Mouse (Mus musculus) forebrain, embryonic 14.5 days (tissue): ENCODE measurements around the gene Pdzd3. TPM values are rescaled to one million over a fixed set of nuclear protein-coding genes. Genes with fewer than 3 reads are reported as not detected.
"Not testable (repeated sequence)": the region's sequence is repeated elsewhere in the genome, so short reads cannot be mapped to it uniquely, and the experiment has no call there.

ENCODE experiments used
- ATAC-seq: fragments of 200-750 bp; cut with Nextera tagmentation; 2 replicates; pipeline ENCODE4 v1.8.0; 2017; ENCODE audit warnings: mild to moderate bottlenecking, moderate library complexity
- DNase-seq: peaks from one replicate; pipeline ENCODE4 v3.0.0-alpha.2; 2015; ENCODE audit warnings: low spot score
- H3K27ac ChIP-seq: fragments of 300-500 bp; sonication (generic); 2 replicates; pipeline ENCODE4 v1.5.1; 2014; ENCODE audit warnings: low read depth, mild to moderate bottlenecking, control low read depth, low read length, moderate library complexity
- H3K27me3 ChIP-seq: fragments of 300-500 bp; sonication (generic); replicated peaks from 2 replicates; pipeline ENCODE4 v1.6.1; 2014; ENCODE audit warnings: low read length, control low read depth, mixed read lengths; ENCODE audit not compliant: control insufficient read depth, insufficient read depth
- H3K36me3 ChIP-seq: fragments of 300-500 bp; sonication (generic); 2 replicates; pipeline ENCODE4 v1.6.1; 2014; ENCODE audit warnings: low read length, control low read depth; ENCODE audit not compliant: control insufficient read depth, insufficient read depth
- H3K4me1 ChIP-seq: fragments of 300-500 bp; sonication (generic); 2 replicates; pipeline ENCODE4 v1.6.1; 2014; ENCODE audit warnings: antibody characterized with exemption, low read length, control low read depth; ENCODE audit not compliant: control insufficient read depth, insufficient read depth
- H3K4me2 ChIP-seq: fragments of 300-500 bp; sonication (generic); 2 replicates; pipeline ENCODE4 v1.6.1; 2014; ENCODE audit warnings: mild to moderate bottlenecking, control low read depth, low read length
- H3K4me3 ChIP-seq: fragments of 300-500 bp; sonication (generic); 2 replicates; pipeline ENCODE4 v1.5.1; 2014; ENCODE audit warnings: low read depth, low read length, control low read depth
- H3K9ac ChIP-seq: fragments of 300-500 bp; sonication (generic); 2 replicates; pipeline ENCODE4 v1.6.1; 2014; ENCODE audit warnings: mild to moderate bottlenecking, low read length, control low read depth, moderate library complexity
- H3K9me3 ChIP-seq: fragments of 300-500 bp; sonication (generic); replicated peaks from 2 replicates; pipeline ENCODE4 v1.6.1; 2016; ENCODE audit warnings: low read length, control low read depth, mixed read lengths; ENCODE audit not compliant: control insufficient read depth
- WGBS: fragments of 180-500 bp; shearing (Covaris S2); extraction: QIAGEN DNeasy Blood & Tissue Kit; methylation state at CpG from one replicate; pipeline ENCODE4 v1.1.7; 2014; 5-methylcytosine and 5-hydroxymethylcytosine counted together
- polyA plus RNA-seq: library from polyadenylated mRNA; unstranded; fragments of >200 nt; fragmentation: Nextera tagmentation; extraction: Ambion mirVana; gene quantifications from 2 replicates; pipeline ENCODE4 v1.2.1, GENCODE M21; 2014

The Pdzd3 gene
- 0.32 and 0.52 TPM in 2 replicates for polyA plus RNA-seq

DNA sequence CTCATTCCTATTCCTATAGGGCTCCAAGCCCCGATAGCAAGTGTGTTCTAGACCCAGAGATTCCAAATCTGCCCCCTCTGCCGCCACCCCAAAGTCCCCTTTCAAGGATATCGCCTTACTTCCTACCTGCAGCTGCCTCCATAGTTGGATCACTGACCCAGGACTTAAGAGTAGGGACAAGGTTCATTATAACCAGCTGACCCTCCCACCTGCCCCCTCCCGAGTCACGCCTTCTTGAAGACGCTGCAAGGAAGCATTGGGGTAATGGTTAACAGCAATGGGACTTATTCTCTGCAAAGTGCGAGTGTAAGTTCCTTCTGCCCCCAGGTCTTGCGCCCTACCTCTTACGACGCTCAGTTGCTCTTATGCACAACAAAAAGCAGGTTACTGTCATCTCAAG lies at the start of gene Pdzd3:
TSS of gene Pdzd3 (minus strand) at position 158 of the 400 bp plus-strand sequence.
- Histone ChIP-seq H3K4me3 (no peak within 1 kb of the TSS), H3K27ac (no peak within 1 kb of the TSS), H3K27me3 (no peaks in the 10 kb centered on the region), H3K36me3 (no peaks in the 10 kb centered on the region), H3K9me3 (no peaks in the 10 kb centered on the region), H3K4me2 (no peak within 1 kb of the TSS), H3K9ac (no peak within 1 kb of the TSS), H3K4me1 (peaks cover 28% of the 10 kb centered on the region)
- WGBS, result 91% methylated on average over 10 of the region's 10 CpGs
- ATAC-seq (no peak), DNase-seq (no peak)

DNA sequence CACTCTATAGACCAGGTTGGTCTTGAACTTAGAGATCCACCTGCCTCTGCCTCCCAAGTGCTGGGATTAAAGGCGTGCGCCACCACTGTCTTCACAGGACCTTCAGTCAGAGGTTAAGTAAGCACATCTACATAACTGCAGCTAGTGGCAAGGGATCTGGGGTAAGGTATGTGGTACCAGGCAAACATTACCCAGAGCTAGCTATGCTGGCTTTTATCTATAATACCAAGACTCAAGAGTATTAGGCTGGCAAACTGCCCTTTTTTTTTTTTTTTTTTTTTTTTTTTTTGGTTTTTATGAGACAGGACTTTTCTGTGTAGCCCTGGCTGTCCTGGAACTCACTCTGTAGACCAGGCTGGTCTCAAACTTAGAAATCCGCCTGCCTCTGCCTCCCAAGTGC lies 48.7 kb upstream of the Pdzd3 start:
- DNase-seq, ATAC-seq, H3K4me2 ChIP-seq, H3K4me3 ChIP-seq, H3K9me3 ChIP-seq, H3K27me3 ChIP-seq, H3K9ac ChIP-seq, H3K4me1 ChIP-seq, H3K27ac ChIP-seq: not testable (repeated sequence)
- peaks cover 74% of the 10 kb centered on the region for H3K36me3 ChIP-seq
- 95% methylated on average over 3 of the region's 3 CpGs for WGBS

DNA sequence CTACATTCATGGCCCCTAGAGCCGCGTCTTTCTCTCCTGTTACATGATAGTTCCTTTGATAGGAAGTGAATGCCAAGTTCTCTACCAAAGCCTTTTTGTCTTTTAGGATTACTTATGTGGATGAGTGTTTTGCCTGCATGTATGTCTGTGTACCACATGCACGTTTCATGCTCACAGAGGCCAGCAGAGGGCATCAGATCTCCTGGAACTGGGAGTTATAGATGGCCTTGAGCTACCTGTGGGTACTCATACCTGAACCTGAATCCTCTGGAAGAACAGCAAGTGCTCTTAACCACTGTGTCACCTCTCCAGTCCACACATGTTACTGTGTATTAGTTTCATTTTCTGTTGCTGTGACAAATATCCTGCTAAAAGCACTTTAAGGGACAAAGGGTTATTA lies 41.2 kb upstream of the Pdzd3 start:
- 67% methylated on average over 3 of the region's 3 CpGs for whole genome bisulfite sequencing

DNA sequence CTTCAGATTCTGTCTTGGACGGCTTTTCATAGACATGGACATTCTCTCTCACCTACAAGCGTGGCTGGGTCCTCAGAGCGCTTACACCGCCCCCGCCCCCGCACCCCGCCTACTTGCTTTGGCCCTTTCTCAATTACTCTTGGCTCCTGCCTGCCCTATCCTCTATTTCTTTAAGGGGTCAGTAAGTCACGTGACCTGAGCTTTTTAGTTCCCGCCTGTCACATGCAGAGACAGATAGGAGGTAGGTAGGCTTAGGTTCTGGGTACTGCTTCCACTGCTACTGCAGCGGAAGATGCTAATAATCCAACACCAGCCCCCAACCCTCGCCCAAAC lies 37.7 kb upstream of the Pdzd3 start:
- ATAC-seq, result no peak
- DNase-seq, result peak; percentile 16
- H3K9ac ChIP-seq, result peak overlapping the region; percentile 96; the same call in 1 of the 2 replicates
- peaks cover 17% of the 10 kb centered on the region for H3K4me1 ChIP-seq
- no peaks in the 10 kb centered on the region for H3K27me3 ChIP-seq
- peaks cover 24% of the 10 kb centered on the region for H3K36me3 ChIP-seq
- H3K9me3 ChIP-seq, result no peaks in the 10 kb centered on the region
- 6% methylated on average over 11 of the region's 11 CpGs for WGBS
- peak overlapping the region; percentile 94 for H3K4me2 ChIP-seq
- H3K27ac ChIP-seq, result no peak overlapping the region
- peak overlapping the region; percentile 84 for H3K4me3 ChIP-seq

More for the DNA sequence above, 41.2 kb upstream of the Pdzd3 start:
- Histone ChIP-seq H3K27me3 (no peaks in the 10 kb centered on the region), H3K4me3 (no peak overlapping the region), H3K4me1 (peaks cover 10% of the 10 kb centered on the region), H3K36me3 (peaks cover 54% of the 10 kb centered on the region), H3K4me2 (no peak overlapping the region), H3K9ac (no peak overlapping the region), H3K9me3 (no peaks in the 10 kb centered on the region), H3K27ac (no peak overlapping the region)
- DNase-seq (peak; percentile 60), ATAC-seq (no peak)

DNA sequence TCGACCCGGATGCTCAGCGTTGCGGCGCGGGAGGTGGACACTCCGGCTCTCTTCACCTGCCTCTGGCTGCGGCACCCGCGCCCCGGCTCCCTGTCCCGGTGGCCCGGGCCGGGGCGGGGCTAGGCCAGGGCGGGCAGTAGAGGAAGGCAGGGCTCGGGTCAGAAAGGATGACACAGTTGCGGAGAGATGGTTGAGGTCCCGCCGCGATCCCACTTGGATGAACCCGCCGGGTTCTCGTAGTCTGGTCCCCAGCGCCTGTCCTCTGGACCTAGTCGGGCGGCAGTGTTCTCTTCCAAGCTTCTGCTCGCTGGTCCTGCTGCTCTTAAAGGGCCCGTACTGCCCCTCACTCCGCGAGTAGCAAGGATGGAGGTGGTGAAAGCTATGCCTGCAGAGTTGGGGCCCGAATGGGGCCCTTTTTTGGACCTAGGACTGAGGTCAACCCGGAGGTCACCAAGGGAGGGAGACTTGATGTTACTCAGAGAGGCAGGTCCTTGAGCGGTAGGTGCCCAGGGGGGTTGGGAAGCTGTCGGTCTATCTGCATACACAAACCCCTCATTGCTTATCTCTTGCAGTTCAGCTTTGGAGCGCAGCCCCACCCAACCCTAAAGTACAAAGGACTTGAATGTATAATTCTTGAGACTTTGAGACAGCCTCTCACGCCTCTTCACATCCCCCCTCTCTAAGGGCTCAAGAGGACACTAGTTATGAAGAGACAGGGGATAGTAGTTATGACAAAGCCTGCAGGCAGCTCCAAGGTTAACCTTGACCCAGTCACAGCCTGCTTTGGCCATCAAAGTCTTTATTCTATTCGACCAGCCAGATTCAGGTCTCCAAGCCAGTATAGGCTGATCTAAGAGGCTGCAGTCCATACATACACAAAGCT lies 37.0 kb upstream of the Pdzd3 start, which contains the start of gene Abcg4:
TSS of gene Abcg4 (minus strand) at position 540 of the 883 bp plus-strand sequence.
- peak within 1 kb of the TSS; percentile 63 for H3K27ac ChIP-seq
- H3K9me3 ChIP-seq, result no peaks in the 10 kb centered on the region
- ATAC-seq, result peak; percentile 75
- H3K36me3 ChIP-seq, result peaks cover 19% of the 10 kb centered on the region
- peaks cover 17% of the 10 kb centered on the region for H3K4me1 ChIP-seq
- H3K4me2 ChIP-seq, result peak within 1 kb of the TSS; percentile 94
- no peaks in the 10 kb centered on the region for H3K27me3 ChIP-seq
- H3K9ac ChIP-seq, result peak within 1 kb of the TSS; percentile 96
- H3K4me3 ChIP-seq, result peak within 1 kb of the TSS; percentile 84
- DNase-seq, result peak; percentile 59
- 2% methylated on average over 38 of the region's 38 CpGs for WGBS

DNA sequence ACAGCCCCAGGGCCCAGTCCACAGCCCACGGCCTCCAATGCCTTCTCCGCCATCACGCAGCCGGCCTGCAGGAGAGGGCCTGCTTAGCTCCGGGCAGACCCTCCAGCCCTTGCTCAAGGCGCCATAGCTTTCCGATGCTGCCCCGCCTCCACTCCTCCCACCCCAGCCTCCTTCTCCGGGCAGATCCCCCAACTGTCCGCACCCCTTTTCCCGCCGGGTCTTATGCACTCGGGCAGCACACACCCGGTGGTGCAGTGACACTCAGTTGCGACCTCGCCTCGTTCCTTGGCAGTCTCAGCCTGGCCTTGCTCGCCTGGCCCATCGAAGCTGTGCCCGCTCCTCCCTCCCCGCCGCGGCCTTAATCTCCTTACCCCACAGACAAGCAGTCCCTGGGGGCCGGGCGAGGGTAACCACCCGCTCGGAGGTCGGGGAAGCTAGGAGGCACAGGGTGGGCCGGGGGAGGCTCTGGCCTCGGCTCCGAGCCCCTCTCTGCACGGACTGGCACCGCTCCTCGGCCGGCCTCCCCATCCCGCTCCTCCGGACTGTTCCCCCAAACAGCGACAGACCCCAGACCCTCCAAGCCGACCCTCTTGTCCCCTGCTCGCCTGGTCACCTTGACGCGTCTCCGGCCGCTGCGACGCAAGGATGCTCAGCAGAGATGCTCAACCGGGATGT lies 36.3 kb upstream of the Pdzd3 start:
- Histone ChIP-seq H3K36me3 (peaks cover 12% of the 10 kb centered on the region), H3K4me1 (peaks cover 17% of the 10 kb centered on the region), H3K9ac (peak overlapping the region; percentile 96), H3K9me3 (no peaks in the 10 kb centered on the region), H3K4me2 (peak overlapping the region; percentile 94), H3K27me3 (no peaks in the 10 kb centered on the region), H3K27ac (peak overlapping the region; percentile 63), H3K4me3 (peak overlapping the region; percentile 84)
- under 1% methylated on average over 47 of the region's 47 CpGs for WGBS
- ATAC-seq, result peak; percentile 60
- DNase-seq, result peak; percentile 37

DNA sequence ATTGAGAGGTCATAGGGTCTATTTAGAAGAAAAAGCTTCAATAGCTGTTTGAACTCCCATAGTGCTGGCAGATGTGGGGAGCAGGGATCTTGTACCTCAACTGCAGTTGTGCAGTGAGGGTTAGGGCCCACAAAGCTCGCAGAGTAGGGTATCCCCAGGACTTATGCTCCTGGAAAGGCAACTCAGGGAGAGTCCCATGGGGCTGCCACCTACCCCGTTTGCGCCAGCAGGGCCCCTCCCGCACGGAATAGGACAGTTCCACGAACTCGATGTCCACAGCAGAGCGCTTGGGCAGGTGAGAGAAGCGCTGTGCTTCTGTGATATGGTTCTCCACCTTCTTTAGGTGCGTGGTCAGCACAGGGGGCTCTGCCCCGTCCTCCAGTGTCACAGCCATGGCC lies 35.7 kb upstream of the Pdzd3 start:
- H3K4me1 ChIP-seq, result peaks cover 17% of the 10 kb centered on the region
- DNase-seq (no peak), ATAC-seq (peak; percentile 15)
- H3K4me2 ChIP-seq, result peak overlapping the region; percentile 94
- H3K27ac ChIP-seq, result peak overlapping the region; percentile 63; the same call in 1 of the 2 replicates
- H3K9ac ChIP-seq, result peak overlapping the region; percentile 96
- WGBS, result 4% methylated on average over 11 of the region's 11 CpGs
- no peaks in the 10 kb centered on the region for H3K9me3 ChIP-seq
- H3K36me3 ChIP-seq, result peaks cover 10% of the 10 kb centered on the region
- peak overlapping the region; percentile 84 for H3K4me3 ChIP-seq
- H3K27me3 ChIP-seq, result no peaks in the 10 kb centered on the region

DNA sequence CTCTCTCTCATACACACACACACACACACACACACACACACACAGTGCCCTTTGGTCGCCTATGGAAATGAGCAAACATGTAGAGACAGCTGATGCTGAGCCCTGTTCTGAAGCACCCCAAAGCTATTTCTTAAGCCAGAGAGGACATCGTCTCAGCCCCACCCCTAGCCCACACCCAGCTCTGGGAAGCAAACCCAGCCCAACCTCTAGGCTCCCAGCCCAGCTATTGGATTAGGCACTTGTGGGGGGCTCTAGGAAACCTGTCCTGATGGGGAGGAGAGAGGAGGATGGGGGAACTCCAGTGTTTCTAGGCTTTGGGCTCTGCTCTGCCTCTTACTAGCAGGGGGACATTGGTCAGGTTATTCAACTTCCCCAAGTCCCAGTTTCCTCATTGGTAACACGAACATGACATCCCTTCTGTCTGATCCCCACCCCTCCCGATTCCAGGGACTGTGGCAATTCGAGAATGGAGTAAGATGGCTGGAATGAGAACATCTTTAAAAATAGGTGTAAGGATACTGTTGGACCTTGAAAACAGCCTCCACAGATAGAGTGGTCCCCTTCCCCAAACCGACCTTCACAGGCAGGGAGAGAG lies 35.1 kb upstream of the Pdzd3 start:
- H3K9me3 ChIP-seq, result no peaks in the 10 kb centered on the region
- WGBS, result 11% methylated on average over 6 of the region's 6 CpGs
- H3K36me3 ChIP-seq, result peaks cover 11% of the 10 kb centered on the region
- H3K4me3 ChIP-seq, result peak overlapping the region; percentile 84; the same call in 1 of the 2 replicates
- H3K9ac ChIP-seq, result peak overlapping the region; percentile 29; the same call in 1 of the 2 replicates
- no peak overlapping the region for H3K27ac ChIP-seq
- H3K4me1 ChIP-seq, result peaks cover 17% of the 10 kb centered on the region
- H3K4me2 ChIP-seq, result peak overlapping the region; percentile 94
- ATAC-seq, result no peak
- DNase-seq, result no peak
- no peaks in the 10 kb centered on the region for H3K27me3 ChIP-seq
